Mouse (Mus musculus) megakaryocyte, embryonic 14.5 days (primary cell): ENCODE data around the gene Gcn1l1.

ENCODE experiments used
- FLI1 ChIP-seq: IDR thresholded peaks from 2 replicates; pipeline ENCODE4 v1.6.1; 2012; ENCODE audit warnings: low read length, inconsistent platforms, mixed read lengths
- GATA1 ChIP-seq: IDR thresholded peaks from 3 replicates; pipeline ENCODE4 v1.6.1; 2012; ENCODE audit warnings: mixed read lengths, low read length, inconsistent platforms, borderline replicate concordance

DNA sequence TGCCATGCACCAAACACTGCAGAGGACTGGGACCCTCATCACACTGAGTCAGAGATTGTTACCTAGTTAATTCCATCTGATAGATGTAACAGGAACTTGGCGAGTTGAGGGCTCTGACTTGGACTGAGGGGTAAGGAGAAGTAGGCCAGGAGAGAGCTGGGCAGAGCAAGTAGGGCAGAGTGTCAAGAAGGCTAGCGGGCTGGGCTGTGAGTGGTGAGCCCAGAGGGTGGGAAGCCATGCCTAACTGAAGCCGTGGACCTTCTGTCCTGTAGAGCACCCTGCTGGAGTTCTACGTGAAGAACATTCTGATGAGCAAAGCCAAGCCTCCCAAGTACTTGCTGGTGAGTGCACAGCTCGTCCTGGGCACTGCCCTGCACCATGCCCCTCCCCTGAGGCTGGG is 14.3 kb downstream of the Gcn1l1 start:
- TF ChIP-seq GATA1, result no peak
- TF ChIP-seq FLI1, result no peak
